Mouse (Mus musculus) cerebellum, adult (tissue): ENCODE results near the gene Amacr.
A peak's percentile ranks its signal among the peaks of the same experiment; 100 is the strongest.

Source experiments
- ATAC-seq: cut with Nextera tagmentation; 2 replicates; pipeline ENCODE4 v1.9.2; 2017; ENCODE audit warnings: mild to moderate bottlenecking, moderate library complexity, mixed read lengths; ENCODE audit not compliant: insufficient number of reproducible peaks, low FRiP score, low TSS enrichment

Gene Amacr

DNA sequence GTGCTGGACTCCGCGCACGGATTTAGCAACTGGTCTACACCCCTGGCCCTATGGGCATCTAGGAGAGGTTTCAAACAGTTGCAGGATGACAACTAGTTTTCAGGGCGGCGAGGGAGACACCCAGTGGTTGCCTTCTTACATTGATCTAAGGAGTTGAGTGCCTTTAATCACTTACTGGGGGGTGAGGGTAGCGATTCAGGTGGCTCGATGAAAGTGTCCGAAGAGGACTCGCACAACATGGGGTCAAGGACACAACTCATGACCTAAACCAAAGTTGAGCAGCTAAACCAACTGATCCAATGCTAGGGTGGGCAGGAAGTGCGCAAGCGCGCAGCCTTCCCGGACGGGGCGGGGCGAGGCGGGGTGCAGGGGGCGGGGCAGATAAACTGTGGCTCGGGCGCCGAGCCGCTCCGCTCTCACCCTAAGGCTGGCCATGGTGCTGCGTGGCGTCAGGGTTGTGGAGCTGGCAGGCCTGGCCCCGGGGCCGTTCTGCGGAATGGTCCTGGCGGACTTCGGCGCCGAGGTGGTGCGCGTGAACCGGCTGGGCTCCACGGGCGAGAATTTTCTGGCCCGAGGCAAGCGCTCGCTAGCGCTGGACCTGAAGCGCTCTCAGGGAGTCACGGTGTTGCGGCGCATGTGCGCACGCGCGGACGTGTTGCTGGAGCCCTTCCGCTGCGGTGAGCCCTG lies at the start of gene Amacr:
Amacr (plus strand) TSS at position 380 of the 687 bp plus-strand sequence.
- ATAC-seq, result peak; percentile 94

DNA sequence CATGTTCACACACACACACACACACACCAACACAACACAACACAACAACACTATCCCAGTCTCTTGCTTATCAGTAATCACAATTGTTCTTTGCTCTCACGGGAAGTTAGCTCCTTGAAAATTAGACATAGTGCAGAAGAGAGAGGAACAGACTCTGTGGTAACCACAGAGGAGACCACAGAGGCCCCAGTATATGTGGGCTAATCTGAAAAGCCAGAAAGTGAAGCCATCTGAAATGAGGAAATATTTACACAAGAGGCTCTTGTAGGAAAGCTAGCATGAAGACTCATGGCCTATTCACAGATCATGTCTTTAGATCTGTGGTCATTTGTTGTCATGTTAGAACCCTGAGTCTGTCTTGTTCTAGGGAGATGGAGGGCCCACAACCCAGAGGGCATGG lies 47.6 kb upstream of the Amacr start:
- ATAC-seq, result no peak

DNA sequence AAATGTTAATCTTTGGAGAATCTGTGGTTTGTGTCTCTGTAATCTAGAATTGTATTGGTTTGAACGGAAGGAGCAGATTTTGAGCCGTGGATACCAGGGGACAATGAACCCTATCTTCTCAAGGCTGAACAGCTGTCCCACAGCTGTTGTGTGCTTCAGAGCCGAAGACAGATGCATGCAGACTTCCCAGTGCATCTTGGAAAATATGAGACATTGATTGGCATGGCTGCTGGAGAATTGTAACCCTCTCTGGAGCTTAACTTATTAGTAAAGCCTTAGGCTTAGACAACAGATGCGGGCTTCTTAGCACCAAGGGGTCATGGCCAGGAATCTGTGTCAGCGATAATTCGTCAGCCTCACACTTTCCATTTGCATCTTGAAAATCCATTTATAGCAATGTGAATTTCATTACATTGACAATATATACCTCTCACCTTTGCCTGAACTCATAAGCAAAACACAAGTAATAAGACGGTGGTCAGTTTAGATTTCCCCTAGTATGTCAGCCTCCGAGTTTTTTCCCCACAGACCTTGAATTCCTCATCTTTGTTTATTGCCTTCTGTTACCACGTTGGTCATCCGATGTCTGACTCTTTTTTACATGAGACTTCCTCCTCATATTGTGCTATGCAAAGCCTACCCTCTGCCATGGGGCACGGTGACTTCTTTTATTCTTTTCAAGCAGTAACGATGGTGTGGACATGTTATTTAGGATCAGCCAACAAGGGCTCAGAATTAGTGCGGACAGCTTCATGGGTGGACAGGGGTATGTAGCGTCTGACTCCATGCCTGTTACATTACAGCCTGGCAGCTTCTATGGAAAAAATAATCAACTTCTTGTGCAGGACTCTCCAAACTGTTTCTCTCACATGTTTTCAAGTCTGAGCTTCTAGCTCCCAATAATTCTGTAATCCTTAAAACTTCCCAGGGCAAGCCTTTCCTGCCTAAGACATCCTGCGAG lies 41.1 kb upstream of the Amacr start:
- no peak for ATAC-seq

DNA sequence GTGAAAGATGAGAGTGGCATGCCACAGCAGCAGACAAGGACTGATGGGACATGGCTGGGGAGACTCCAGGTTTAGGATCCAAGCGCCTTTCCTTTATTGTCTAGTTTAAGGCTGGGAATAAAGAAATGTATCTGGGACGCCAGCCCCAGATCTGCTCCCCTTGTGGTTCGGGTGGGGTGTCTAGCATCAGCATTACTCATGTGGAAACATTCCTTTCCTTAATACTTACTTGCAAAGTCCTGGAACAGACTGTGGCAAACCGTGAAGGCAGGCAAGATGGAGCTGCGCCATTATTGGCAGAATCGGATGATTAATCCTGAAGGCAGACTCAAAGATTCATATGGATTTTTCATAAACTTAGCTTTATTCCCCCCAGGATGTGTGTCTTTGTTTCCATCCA lies 39.7 kb upstream of the Amacr start:
- ATAC-seq, result no peak

DNA sequence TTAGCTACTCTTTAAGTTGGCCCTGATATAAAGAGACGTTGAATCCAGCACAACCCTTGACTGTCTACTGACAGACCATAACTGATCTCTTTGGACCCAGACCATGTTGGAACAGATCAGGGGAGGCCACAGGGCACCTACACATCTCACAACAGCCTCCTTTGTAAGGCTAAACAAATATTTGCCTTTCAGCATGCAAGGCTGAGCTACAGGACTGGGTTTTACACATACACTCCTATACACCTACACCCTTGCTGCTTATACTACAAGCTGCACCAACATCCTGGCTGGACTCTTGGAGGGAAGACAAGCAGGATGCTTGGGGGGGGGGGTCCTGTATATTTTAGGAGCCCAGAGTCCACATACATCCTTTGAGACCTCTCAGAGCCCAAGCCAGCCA lies 33.7 kb upstream of the Amacr start:
- ATAC-seq, result no peak

DNA sequence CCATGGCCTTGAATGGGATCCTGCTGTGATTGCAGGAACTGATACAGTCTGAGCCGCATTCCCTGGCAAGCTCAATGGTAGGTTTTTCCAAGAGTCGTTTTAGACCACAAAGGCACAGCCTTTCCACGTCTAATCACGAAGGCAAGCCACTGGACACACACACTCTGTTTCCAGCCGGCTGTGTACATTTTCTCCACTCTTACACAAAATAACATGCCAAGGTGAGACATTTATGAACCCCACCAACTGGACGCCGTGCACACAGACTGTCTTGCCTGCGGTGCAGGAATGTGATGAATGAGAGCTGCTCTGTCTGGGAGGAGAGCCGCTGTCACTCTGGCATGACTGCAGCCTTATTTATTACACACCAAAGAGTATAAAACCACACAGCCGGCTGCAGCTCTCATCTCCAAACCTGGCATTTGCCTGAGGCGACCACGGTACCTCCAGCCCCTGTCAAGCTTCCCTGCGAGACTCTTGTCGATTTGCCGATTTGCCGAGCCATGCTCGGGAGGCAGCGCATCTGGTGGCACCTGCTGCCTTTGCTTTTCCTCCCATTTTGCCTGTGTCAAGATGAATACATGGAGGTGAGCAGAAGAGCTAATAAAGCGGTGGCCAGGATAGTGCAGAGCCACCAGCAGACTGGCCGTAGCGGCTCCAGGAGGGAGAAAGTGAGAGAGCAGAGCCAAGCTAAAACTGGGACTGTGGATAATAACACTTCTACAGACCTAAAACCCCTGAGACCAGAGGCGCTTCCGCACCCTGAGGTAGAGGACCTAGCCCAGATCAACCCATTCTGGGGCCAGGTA lies 29.4 kb upstream of the Amacr start, which contains the start of gene C1qtnf3:
C1qtnf3 (plus strand) TSS at position 382 of the 809 bp plus-strand sequence.
- peak; percentile 41; the same call in 1 of the 2 replicates for ATAC-seq

DNA sequence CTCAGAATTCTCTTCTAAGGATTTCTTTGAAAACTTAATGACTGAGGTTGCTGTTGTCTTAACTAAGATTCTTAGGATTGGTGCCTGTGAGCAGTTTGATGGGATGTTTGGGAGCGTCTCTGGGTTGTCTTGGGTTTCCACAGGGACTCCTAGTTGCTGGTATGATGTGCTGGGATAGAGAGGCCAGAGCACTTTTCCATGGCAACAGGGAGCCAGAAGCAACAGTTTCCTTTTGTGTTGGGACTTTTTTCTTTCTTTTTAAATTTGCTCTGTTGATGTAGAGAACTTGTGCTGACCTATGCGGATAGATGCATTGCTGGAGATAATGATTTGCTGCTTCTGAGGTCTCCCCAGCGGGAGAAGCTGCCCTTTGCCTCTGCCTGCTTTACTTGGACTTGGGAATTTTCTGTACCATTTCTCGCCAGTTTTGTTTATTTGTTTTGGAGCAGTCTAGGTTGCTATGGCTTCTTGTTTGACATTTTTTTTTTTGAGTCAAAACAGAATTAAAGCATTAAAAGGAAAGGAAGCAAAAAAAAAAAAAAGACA lies 28.7 kb upstream of the Amacr start:
- ATAC-seq, result no peak

DNA sequence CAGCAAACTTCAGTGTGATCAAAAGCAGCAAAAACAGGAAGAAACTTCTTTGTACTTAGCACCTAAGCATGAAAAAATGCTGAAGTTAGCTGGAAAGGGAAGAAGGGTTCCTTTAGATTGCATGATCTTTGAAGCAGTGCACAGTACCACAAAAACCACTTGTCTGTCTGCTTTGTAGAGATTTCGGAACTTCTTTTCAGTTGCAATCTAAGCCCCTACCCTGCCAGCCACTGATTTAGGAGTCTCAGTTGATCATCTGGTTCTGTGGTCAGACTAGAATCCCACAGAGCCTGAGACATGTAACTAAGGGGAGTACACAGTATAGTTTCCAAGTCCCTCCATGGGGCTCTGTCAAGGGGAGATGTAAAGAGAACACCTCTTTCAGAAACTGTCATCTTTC lies 28.1 kb upstream of the Amacr start:
- ATAC-seq, result no peak

DNA sequence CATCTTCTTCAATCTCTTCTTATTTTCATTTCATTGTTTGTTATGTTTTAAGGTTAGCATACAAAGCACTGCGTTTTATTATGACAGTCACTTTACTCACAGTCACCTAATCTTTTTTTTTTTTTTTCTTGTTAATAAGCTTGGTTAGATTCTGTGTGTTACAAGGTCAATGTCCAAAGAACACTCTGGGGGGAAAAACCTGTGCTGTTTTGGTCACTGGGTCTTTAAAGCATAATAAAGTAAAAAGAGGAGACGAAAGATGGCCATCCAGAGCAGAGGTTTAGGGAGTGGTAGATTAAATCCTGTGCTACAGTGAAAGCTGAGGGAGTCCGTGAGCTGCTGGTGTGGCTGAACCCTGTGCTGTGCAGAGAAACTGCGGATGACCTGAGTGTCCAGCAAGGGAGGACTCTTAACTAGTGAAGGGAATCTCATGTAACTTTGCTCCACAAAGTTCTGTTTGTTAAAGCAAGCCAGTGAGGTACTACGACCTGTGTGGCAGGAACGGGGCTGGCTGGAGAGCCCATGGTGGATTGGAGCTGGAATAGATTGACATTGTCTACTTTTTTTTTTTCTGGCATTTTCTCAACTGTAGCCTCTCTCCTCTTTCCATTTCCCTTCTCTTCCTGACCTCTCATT lies 27.1 kb upstream of the Amacr start:
- no peak for ATAC-seq

DNA sequence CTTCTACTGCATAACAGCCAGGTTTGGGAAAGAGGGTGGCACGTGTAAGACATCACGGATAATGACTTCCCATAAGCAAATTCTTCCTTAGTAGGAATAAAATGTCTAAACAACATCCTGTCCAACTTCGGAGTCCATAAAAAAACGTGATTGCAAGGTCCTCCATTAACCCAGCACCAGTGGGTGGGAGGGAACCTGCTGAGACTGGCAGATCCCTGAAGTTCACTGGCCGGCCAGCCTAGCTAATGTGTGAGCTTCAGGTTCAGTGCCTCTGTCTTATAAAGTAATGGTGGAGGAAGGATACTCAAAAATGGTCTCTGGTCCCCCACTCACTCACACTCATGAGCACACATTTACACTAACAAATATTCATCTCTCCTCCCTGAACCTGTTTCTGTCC lies 26.4 kb upstream of the Amacr start:
- no peak for ATAC-seq

DNA sequence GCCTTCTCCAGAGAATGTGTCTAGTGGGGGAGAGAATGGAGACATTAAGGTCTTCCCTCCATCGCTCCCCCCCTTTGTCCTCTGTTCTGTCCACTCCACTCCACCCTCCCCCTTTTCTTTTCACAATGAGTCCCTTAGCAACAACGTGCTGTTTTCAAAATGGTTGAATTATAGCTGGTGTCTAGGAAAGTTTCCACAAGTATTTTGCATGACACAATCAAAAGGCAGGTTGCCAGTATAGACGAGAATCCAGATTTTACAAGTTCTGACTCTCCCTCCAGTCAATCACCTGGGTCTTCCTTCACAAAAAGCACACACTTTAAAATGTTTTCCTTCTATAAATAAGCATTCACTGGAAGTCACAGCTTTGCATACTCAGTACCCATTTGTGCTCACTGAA lies 24.9 kb upstream of the Amacr start:
- no peak for ATAC-seq

DNA sequence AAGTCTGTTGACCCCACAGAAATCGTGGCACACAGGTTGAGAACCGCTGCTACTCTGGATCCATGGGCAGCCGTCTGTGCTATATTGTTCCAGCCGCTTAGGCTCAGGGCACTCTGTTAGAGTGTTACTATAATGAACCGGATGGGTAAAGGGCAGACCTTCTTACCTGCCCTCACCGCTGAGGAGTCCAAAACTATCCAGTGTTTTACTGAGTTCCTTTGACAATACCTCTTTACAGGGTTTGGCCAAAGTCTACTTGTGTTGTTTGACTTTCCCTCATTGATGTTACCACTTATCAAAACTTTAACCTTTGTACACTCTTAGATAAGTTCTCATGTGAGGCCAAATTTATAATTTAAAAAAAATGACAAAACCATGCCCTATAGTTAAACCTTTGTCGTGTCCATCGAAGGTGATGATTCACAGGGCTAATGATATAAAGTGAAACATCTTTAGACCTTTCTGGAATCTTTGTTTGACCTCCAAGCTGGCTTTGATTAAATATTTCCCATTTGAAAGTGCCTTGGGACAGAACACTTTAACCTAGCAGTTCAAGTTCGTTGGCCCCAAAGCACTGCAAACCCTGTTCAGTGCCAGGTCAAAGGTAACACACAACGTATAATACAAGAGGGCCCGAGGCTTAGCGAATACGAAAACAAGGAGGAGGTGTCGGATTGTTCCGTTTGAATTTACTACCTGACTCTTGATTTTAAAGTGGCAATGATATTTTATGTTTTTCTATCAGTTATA lies 22.1 kb upstream of the Amacr start:
- no peak for ATAC-seq

DNA sequence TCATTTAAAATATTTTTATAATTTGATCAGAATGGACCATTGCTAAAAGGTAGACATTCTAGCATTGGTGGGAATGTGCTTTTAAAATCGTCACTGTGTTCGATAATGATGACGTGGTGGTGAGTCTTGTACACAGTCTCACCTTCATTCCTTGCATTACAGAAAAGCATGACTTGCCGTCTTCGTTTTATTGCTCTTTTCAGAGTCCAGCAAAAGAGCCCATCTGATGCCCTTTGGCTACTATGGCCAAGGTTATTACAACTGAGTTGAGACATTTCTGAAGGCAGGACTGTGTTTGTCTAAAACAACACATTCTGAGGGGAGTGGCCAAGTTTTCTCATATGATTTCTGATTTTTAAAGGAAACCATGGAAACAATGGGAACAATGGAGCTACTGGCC lies 21.3 kb upstream of the Amacr start:
- no peak for ATAC-seq

DNA sequence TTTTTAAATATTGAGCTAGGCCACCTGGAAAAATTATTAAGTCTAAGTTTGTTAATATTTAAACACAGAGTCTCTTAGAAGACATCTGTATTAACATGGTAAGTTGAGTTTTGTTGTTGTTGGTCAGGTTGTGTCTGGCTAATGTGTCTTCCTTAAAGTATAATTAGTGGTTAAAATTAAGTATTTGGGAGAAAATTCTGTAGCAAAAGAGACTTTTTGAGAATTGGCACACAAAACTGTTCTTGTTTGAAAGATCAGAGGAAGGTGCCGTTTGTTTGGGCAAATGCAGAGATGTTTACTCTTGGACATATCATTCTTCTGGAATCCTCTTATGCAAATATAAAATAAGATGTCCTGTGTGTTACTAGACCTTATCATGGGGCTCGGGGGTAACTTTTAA lies 19.0 kb upstream of the Amacr start:
- ATAC-seq, result no peak

DNA sequence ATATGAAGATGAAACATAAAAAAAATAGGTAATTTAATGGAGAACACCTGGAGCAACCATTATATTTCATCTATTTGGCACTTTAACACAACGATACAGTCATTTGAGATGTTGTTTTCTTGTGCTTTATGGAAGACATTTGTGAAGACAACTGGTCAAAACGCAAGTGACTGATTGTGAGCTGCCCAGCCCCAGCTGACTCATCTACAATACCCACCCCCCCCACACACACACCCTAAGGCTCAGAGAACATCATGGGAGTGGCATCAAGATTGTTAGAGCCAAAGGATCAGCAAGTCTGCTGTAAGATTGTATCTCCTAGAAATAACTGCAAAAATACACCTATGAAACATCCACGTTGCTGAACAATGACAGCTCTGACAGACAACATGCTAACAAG lies 12.1 kb upstream of the Amacr start:
- ATAC-seq, result no peak

DNA sequence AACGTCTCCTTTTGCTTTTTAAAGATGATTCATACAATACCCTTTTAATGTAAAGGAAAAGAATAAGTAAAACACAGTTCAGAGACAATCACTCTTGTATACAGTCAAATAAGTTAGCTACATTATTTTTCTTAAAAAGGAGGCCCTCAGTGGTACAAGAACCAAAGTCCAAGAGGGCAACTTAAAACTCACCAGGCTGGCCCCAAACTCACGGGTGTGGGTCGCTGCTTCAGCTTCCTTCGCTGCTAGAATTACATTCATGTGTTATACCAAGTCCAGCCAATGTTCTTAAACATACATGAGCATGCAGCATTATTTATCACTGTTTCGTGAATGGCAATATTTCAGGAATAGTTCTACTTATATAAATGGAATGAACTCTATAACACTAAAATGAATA lies 10.8 kb upstream of the Amacr start:
- no peak for ATAC-seq

DNA sequence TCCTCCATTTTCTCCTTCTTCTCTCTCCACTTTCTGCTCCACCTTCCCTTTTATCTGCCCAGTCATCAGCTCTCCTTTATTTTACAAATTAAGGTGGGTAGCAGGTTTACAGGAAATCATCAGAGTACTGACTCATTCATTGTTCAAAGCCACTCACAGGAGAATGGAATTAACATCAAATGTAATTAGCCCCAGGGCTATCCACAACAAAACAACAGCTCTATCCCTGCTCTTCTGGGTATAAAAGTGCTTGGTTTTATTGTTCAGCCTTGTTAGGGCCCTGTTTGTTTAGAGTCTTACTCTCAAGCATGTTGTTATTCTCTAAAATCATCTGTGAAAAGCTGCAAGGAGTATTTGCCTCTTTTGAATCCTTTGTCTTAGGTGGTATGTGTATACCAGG lies 4.4 kb upstream of the Amacr start:
- no peak for ATAC-seq

DNA sequence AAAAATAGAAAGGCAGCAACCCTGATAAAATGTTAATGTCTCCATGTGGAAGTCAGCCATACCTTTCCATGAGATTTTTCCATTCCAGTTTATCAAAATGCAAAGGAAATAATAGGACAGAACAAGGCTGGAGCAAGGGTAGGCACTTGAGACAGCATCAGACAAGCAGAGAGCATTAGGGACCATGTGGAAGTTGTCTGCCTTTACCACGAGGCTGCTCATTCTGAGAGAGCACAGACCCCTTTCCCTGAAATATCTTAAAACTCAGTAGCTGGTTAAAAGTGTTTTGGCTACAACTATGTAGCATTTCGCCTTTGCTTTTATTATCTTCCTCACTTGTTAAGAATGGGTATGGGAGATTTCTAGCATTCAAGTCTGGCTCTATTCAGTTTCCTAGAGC lies 844 bp upstream of the Amacr start:
- ATAC-seq, result no peak

DNA sequence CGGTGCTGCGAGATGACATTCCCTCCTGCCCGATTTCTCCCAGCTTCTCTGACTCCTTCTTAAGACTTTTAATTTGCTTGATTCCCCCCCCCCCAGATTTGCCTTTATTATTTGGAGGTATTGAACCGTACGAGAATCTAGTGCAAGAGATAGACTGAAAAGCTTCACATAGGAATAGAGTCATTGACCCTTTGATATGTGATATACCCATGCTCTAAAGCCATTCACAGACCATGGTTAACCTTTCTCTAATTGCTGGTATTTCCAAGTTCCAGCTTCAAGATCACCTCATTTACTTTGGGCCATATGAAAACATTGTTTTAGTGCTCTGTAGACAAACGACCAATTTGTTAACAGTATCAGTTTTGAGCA lies 494 bp downstream of the Amacr start:
- ATAC-seq, result peak; percentile 45
